Mouse (Mus musculus): ENCODE measurements at regions not wholly inside any gene's neighbourhood (a gene's known extent, or its start where the extent isn't known, plus 50 kb on each side); places are given as distances from the start of the nearest gene placed in this dataset.

DNA sequence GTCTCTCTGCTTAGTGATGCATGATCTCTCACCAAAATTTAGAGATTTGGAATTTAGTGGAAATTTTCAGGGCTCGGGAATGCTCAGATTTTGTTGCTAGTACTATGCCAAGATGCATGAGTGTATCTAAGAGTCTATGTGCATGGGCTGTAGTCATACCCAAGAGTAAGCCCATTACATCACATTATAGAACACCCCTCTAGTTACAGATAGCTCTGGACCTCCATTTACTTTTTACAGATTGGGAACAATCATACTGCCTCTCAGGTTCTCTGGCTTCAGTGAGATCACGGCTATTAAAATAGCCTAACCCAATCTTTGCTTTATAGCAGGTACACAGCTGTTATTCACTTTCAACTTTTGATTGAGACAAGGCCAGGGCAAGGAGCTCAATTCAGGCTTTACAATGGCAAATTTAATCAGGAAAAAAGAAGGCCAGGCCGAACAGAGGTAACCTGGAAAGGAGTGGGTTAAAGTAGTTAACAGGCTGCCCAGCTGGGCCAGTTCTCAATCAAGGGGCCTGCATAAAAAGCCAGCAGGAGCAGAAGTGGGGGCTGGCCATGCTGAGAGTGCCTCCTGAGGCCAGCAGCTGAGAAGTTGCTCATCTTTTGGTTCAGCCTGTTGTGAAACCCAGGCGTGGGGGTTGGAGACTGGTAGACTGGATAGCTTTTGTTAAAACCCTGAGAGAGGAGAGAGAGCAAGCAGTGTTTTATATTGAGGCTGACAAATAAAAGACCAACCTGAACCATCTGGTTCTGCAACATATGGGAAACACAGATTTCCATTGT, 509.2 kb upstream of the Pou3f2 start:
- DNase-seq: no peak

DNA sequence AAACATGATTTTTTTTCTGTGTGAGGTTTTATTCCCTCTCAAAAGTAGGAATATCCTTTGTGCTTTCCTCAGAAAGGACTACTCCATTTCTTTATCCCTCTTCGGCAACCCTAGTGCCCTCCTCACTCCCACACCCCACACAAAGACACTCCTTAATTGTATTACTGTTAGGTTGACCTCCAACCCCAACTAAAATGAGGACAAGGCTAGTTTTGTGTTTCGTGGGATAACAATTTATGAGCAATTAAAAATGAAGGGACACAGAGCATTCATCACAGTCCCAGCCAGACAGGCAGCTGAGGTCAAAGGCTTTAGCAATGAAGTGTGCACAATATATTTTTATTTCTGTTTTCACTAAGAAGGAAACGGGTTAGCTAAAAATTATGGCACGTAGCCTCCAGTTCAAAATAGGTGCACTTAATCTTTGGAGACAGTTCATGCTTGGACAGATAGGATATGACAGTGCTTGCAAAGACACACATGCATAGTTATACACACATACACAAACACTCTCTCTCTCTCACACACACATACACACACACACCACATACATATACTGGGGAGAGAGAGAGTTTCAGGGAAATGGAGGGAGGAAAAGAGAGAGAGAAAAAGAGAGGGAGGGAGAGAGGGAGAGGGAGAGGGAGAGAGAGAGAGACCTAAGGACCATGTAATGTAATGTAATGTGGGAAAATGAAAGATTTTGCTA, 498.8 kb upstream of the Pou3f2 start:
- DNase-seq: no peak

DNA sequence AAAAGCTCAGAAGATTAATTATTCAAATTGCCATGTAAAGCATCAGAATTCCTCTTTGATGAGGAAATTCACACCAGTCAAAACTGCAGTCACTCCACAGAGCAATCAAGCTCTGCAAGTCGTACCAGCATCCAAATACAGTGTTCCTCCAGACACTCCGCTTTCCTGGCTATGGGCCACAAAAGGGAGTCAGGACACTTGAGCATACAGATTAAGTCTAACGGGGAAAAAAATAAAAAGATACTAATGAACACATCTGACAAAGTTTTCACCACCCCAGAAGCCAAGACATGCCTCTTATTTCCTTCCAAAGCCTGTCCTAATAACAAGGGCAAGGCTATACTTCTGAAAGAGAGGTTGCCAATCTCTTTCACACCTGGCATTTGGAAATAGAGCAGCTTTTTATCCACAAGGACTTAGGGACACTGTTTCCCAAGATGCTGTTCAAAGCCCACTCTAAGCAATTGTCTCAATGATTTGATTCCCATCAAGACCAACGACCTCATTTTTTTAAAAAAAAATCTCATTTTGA, 485.5 kb upstream of the Pou3f2 start:
- peak; percentile 25 for DNase-seq

DNA sequence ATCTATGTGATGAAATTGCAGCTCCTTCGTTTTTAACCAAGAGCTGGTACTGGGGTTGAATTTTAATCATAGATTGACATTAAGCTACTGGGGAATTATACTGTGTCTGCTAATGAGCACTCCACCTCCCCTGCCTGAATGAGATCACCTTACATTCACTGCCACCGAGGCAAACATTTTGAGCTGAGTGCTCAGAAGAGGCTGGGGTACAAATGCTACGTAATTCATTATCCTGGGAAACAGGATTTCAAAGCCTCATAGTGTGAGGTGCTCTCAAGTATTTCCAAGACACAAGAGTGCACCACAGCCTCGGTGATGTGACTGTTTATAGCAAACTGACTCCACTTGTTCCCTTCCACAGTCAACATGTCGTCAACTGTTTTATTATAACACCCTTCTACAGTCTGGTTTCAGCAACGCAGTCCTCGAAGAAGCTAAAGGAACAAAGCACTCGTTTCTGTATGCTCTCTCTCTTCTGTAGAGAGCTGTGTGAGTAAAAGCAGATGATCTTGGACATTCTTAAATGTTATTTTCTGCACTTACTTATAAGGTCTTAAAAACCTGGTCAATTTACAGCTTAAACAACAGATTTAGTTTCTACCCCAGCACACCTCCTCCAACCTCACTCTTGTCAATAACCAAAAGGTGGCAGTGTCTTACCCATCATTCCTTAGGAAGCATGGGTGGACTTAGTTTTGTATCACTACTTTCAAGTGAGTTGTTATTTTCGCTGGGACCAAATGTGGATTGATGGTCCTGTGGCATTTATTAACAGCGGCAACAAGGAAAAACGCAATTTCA, 484.8 kb upstream of the Pou3f2 start:
- no peak for DNase-seq

DNA sequence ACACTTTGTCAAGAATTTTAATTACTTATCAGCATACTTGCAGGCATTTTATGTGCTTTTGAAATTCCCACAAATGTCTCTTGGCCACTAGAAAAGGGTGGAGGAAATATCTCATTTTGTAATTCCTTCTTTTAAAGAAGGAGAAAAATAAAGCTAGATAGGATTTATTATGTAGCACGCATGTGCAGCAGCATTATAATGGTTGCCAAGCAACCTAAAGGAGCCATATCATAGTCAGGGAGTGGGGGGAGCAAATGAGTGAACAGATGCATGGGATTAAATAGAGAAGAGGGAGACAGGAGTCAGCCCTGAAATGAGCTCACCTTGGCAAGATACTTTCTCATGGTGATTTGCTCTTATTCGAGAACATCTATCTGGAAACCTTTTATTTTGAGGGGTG, 483.0 kb upstream of the Pou3f2 start:
- no peak for DNase-seq

DNA sequence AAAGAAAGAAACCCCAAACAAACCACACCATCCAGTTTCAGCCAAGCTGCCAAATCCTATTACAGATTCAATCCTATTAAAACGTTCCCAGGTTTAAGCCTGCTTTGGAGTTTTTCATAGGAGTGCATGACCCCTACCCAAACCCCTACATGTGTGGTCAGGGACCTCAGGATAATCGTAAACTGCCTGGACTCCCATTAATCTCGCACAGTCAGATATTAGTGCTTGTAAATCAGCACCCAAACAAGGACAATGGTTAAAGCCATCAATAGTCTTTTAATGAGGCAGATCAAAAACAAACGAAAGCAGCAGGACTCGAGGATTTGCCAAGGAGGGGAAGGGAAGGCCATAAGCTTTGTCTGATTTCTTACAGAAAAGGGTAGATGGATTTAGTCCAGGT, 482.3 kb upstream of the Pou3f2 start:
- no peak for DNase-seq

DNA sequence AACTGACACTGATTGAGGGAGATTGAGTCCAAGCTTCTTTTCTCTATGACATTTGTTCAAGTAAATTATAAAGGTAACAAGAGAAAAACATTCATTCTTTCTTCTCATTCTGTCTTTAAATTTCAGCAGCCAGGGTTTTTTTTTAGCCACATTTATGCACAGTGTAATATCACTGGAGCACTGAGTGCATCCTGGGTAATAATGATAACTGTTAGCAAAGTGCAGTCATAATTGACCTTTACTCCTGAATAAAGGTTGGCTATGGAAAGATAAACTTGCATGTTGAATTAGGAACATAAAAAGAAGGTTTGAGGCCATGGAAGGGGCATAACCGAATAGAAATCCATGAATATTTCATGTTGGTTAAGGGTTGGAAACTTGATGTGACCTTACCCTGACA, 461.3 kb upstream of the Pou3f2 start:
- DNase-seq: no peak

DNA sequence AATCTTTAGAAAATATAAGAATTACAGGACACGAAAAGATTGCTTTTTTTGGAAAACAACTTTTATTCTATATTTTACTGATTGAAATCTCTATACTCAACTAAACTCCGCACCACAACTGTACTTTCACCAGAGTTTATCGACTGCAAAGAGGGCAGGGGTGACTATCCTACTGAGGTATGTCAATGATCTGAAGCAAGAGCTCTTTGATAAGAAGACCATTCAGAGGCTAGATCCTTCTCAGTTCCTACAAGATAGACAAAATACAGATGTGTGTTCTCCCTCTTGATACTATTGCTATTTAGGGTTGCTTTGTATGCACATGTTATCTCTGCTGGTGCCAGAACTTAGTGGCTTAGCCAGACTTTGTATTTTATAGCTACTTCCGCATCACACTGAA, 460.7 kb upstream of the Pou3f2 start:
- no peak for DNase-seq

DNA sequence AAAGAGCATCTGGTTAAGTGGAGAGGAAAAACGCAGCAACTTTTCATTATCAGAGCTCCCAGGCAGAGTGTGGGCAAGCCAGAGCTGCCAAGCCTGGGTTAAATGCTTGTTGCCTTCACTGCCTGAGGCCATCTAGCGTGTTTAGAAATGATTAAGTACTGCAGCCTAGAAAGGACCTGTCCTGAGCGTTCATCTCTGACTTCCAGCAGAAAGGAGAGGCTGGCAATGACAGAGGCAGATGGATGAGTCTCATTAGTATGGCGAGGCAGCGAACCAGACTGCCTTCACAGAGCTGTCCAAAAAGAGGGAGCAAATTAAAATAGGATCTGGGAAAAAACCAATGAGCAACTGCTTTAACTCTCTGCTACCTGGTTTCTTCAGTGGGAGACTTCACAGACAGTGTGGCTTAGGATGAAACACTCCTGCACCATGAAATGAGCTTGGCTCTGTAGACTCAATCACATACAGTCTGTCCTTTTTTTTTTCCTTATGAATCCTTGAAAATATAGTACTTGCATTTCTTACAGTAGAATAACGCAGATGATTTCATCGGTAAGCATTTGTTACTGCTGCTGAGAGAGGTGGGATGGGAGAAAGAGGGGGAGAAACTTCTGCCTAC, 458.7 kb upstream of the Pou3f2 start:
- no peak for DNase-seq

DNA sequence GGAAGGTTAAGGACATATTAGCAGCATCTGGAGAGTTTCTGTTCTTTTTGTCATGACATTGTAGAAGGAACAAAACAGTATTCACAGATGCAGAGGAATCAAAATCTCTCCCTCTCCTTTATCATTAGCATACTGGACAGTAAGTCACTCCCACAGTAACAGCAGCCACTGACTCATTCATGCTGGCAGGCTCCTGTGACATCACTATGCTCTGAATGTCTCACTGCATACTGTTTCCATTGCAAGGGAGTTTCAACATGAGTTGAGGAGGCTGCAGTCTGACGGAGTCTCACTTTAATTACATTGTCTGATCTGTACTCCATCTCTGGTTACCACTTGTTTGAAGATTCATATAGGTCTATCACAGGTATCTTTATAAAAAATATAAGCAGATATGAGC, 450.1 kb upstream of the Pou3f2 start:
- DNase-seq: no peak

DNA sequence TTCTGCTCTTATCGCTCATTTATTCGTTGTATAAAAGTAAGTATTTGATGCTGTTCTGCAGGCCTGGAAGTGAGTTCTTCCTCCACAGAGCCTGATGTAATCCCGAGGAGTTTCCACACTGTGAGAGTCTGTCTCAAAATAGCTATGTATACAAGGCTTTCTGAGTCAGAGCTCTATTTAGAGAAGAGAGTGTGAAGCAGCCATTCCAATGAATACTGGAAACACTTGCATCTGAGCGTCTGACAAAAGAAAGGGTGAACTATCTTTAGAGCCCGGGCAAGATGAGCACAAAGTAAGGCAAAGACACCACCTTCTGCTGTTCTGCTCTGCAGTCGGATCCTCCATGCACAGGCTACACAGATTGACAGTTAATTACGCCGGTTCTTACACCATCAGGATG, 436.0 kb upstream of the Pou3f2 start:
- DNase-seq: no peak

DNA sequence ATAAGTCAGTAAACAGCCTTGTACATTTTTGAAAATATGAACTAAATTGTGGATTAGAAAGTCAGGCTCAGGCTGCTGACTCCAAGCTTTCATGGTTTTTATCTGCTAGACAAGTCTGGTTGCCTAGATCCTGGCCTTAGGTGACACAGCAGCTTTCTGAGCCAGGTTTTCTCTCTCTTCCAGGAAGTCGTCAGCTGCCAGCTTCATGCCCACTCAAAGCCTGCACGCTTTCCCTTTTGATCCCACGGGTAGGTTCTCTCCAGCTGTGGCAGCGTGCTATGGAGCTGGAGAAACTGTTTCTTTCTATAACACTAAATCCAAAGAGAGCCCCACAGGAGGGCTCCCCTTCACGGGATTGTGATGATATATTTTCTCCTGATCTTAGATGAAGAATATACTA, 426.7 kb upstream of the Pou3f2 start:
- no peak for DNase-seq

DNA sequence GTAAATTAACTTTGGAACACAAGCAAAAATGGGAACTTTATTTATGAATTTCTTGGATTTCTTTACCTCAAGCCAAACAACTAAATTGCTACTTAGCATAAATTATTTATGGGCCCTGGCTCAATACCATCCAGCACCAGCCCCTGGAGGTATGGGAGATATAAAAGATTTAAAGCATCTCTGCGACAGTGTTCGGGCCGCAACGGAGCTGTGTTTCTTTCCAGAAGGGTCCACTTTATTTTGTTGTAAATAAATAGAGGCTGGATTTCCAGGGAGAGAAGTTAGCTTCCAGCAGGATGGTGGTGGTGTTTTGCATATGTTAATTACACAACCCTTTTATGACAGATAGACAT, 404.5 kb upstream of the Pou3f2 start:
- no peak for DNase-seq

DNA sequence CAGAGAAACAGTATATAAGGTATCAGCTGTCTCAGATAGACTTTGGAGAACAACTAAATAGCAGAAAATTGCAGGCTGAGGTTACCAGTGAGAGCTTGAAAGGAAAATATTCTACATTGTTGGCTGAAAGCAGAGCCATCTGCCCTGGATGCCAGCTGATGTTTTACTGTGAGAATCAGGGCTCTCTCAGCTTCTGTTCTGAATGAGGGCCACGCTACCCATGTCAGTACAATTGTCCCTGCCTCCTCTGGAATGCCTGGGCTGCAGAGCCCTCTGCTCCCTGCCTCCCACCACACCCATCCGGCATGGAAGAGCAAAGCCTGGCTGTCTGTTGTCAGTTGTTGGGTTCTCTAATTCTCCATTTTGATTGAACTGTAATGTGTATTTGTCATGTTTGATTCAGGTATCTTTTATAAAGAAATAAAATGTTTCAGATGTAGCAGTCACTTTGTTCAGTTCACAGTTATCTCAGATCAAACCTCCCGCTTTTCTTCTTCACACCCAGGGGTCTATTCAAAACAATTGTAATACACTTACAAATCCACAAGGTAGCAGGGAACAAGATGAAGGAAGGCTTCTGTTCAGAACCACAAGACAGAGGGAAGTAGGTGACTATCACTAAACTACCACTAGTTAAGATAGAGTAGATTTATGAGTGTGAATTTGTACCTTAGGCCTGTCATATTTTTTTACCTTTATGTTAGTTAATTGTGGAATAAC, 404.0 kb upstream of the Pou3f2 start:
- DNase-seq: no peak

DNA sequence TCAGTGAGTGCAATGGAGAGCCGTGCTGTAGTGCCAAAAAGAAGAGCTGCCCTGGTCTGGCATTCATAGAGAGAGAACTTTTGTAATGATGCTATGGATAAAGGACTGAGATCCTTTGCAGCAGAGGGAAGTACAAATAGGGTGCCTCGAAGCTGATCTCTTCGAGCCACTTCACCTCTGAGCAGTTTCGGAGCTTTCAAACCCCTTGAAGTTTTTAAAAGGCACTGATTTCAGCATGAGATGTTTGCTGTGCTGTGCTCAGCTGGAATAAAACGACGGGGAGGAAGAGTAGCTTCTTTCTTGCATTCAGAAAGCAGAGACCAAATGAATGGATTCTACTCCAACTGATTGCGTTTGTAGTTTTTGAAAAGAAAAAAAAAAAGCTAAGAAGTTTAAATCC, 392.5 kb upstream of the Pou3f2 start:
- DNase-seq: no peak

DNA sequence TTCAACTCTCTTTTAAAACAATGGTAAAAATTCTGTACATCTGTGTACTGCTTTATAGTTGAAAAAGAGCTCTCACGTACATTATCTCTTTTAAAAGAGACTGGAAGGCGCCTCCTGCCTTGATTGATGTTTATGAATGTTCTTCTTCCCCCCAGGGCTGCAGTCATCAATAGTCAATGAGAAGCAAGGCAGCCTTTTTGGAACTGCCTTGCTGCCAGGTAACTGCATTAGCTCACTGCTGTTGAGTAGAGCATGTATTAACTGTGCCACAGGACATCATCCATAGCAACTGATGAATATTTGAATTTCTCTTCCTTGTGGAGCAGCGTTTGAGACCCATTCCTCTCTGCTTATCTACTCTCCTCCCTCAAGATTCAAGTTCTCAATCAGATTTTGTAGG, 387.2 kb upstream of the Pou3f2 start:
- no peak for DNase-seq

DNA sequence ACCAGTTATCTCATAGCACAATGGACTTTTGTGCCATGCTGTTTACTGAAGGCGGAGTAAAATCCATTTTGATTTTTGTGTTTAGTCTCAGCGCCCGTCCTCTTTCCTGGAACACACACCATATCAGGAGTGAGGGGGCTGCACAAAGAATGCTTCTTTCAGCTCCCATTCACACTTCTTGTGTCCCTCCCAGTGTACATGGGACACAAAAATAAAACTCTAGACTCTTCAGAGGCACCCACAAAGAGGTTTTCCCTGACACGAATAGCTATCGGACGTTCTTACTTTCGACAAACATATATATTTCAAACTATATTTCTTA, 347.9 kb upstream of the Pou3f2 start:
- DNase-seq: no peak

DNA sequence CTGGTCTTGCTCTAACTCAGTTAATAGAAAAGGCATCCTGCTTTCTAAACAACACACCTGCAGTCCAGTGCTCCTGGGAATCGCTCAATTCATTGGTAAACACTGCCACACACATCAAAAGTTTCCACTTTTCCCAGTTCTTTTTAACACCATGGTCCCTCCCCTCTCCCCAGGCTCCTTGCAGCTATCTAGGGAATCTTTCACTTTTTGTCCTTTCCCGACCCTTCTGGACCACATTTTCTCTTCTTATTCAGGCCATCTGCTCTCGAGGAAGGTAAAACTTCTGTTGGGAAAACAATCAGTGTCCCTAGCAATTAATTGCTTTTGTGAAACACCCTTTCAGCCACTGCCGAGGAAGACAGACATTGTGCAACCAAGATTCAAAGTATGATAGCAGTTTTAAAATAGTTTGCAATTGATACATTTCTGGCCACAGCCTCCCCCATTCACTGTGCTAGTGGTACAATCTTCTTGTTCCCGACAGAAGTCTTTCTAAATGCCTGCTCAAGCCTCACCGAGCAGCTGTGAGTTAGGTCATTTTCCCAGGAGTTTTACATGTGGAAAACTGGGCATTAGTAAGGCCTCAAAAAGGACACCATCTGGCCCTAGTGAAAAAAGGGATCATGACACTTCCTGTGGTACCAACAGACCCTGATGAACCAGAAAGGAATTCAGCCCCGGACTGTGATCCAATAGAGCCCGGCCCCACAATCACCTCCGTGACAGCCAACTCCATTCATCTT, 347.4 kb upstream of the Pou3f2 start:
- peak; percentile 4 for DNase-seq

DNA sequence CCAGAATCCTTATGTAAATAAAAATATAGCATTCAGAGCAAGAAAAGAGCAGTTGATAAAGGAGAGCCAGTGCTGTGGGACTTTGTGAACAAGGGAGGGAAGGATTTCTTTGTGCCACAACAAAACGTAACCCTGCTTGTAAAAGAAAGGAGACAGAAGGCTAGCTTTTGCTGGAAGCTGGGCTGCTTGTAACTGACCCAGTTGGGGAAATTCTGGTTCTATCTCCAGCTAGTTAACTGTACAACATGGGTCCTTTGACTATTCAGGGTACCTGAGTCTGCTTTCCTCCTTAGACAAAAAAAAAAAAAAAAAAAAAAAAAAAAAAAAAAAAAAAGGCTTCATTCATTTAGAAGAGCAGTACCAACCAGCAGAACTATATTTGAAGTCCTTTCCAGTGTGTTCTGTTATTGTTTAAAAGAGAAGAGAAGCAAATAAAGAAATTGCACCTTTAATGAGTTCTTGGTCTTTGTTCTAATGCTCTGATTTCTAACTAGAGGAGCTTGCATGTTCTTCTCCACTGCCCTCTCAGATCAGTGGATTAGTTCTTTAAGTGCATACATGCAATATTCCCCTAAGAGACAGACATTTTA, 345.8 kb upstream of the Pou3f2 start:
- no peak for DNase-seq

DNA sequence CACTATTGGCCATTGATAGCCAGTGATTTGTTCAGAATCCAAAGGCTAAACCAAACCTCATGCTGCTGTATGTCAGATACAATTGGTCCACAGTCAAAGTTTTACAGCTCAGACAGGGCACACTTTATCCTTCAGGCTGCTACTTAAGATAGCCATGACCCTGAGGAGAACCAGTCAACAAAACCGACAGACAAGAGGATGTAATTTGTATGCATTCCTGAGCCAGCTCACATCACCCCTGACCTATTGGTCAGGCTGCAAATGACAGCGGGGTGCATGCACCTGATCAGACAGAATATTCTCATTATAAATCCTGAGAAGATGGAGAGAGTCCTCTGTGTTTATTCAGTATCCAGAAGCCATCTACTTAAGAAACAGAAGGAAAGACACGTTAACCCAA, 315.5 kb upstream of the Pou3f2 start:
- DNase-seq: no peak

DNA sequence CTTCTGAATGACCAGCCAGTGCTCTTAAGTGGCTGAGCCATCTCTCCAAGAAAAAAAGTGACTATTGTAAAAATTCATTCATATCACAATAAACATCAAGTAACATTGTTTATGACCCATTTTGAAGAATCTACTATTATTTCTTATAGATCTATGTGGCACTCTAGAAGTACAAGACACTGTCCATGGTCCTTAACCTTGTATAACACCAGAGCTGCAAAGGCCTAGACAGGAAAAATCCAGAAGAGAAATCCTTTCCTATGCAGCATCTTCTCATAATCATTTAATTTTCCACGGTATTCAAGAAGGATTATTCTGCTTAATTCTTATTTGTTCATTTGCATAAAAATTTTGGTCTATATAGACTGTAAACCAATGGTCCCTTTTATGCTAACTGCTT, 304.7 kb upstream of the Pou3f2 start:
- no peak for DNase-seq

DNA sequence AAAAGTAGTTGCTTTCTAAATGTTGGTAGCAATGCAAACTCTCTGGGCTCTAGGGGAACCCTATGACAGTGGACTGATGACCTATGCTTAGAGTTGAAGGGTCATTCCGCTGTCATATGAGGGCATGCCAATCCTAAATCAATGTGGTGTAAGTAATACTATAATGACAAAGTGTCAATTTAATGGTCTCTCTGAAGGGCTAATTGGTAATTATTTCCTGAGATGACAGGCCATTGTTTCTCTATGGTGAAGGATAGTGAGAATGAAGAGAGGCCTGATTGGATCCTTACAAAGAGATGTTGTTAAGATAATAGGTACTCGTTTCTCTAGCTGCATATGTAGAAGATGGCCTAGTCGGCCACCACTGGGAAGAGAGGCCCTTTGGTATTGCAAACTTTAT, 299.7 kb upstream of the Pou3f2 start:
- no peak for DNase-seq

Data from right cerebral cortex, postnatal 4 days (tissue).